Mouse (Mus musculus): ENCODE results near the gene Lrrc17.
"Not testable (repeated sequence)": the region's sequence is repeated elsewhere in the genome, so short reads cannot be mapped to it uniquely, and the experiment has no call there.

The Lrrc17 gene

GRCm38 (mm10) chr5:21532921-21533320 lies 10.4 kb upstream of the Lrrc17 start:
- no peak for DNase-seq (ENCODE audit: low spot score in 2 of 2)

GRCm38 (mm10) chr5:21542226-21542625 lies 1.1 kb upstream of the Lrrc17 start:
- no peak for DNase-seq (ENCODE audit: low spot score in 2 of 2)

DNA sequence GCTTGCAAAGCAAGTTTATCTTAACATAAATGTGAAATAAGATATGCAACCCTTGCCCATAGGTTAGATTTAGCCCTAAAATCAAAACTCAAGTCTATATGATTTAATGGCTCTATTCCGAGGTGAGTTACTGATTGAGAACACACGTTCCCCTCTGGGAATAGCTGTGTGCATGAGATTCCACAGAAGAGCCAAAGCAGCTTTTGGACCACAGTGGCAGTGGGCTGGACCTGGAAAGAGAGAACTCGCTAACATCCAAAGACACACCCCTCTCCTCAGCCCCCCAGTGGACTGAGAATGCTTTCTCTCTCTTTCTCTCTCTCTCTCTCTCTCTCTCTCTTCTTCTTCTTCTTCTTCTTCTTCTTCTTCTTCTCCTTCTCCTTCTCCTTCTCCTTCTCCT lies 1.5 kb downstream of the Lrrc17 start:
- no peak for DNase-seq (ENCODE audit: low spot score in 2 of 2)

GRCm38 (mm10) chr5:21545227-21545626 lies 1.9 kb downstream of the Lrrc17 start:
- DNase-seq (ENCODE audit: low spot score in 2 of 2): no peak

- no peak for DNase-seq (ENCODE audit: low spot score in 2 of 2)
These were observed 2.4 kb downstream of the Lrrc17 start for GRCm38 (mm10) chr5:21545786-21546185.

DNA sequence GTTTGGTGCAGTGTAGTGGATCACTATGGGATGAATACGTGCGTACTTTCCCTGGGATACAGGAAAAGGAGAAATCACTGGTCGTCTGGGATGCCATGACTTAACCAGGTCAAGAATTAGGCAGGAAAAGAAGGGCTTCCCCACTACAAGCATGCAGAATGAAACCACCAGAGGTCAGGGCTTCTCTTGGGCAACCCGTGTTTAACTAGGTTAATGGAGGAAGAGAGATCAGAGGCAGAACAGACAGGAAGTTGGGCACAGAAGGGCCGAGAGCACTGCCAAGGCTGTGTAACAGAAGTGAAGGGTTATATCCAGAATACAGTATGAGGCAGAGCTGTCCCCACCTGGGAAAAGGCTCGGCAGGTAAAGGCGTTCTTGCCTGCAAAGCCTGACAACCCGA lies 3.6 kb downstream of the Lrrc17 start:
- no peak for DNase-seq (ENCODE audit: low spot score in 2 of 2)

DNA sequence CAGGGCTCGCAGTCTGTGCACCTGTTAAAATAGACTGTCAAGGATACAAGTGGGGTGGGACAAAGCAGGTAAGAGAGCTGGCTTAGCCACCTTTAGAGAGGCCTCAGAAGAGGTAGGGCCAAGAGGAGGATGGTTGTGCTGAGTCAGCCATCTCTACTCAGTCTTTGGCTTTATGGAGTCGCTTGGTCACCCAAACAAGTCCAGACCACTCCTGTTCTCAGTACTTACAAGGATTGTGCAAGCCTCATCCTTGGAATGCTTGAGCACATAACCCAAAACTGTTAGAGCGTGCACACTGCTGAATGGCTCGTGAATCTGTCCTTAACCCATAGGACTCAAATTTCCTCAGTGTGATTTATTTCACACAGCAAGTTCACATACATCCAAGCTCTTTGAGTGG lies 10.3 kb downstream of the Lrrc17 start:
- DNase-seq (ENCODE audit: low spot score in 2 of 2): no peak

DNA sequence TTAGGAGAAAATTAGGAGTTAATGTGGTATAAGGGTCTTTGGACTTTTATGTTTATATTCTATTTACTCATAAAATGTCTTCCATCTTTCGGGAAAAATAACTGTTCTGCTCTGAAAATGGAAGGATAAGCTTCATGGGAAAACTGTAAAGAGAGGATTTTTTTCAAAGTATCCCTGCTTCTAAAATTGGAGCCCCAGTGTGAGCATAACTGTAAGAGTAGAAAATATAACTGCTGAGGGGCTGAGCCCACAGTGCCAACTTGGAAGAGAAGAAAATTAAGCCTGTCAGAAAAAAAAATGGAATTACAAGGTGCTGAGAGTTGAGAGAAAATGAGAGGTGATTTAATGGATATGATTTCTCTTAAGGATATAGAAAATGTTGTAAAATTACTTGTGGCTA lies 11.4 kb downstream of the Lrrc17 start:
- no peak for DNase-seq (ENCODE audit: low spot score in 2 of 2)

GRCm38 (mm10) chr5:21556502-21556901 lies 13.1 kb downstream of the Lrrc17 start:
- no peak for DNase-seq (ENCODE audit: low spot score in 2 of 2)

- no peak for DNase-seq (ENCODE audit: low spot score in 2 of 2)
These were observed 20.6 kb downstream of the Lrrc17 start for GRCm38 (mm10) chr5:21563936-21564335.

DNA sequence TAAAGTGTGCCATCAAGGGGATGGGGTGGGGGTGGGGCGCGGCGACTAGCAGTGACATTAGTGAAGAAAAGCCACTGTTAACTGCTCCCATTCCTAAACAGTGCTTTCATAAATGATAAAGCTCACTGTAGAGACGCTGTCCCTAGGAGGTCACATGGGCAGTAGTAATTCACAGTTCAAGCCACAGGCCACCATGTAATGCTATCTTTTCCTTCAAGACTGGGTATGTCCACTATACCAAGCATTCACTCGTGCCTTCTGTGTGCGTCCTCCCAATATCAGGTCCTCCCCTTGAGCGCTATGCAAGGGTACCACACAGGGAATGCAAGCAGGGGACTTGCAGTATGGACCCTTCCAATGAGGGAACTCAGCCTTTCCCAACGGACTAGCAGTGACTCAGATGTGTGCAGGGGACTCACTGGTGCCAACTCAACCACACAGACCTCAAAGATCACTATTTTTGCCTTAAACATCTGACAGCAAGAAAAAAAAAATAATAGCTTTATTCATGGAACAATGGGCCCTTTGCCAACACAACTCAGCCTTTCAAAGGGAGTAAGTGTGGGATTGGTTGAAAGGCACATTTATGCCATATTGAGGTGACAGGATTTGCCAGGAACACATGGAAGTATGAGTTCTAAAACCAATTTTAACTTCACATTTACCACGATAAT lies 22.2 kb downstream of the Lrrc17 start:
- no peak for DNase-seq (ENCODE audit: low spot score in 2 of 2)

- no peak for DNase-seq (ENCODE audit: low spot score in 2 of 2)
These were observed 24.4 kb downstream of the Lrrc17 start for GRCm38 (mm10) chr5:21567784-21568183.

DNA sequence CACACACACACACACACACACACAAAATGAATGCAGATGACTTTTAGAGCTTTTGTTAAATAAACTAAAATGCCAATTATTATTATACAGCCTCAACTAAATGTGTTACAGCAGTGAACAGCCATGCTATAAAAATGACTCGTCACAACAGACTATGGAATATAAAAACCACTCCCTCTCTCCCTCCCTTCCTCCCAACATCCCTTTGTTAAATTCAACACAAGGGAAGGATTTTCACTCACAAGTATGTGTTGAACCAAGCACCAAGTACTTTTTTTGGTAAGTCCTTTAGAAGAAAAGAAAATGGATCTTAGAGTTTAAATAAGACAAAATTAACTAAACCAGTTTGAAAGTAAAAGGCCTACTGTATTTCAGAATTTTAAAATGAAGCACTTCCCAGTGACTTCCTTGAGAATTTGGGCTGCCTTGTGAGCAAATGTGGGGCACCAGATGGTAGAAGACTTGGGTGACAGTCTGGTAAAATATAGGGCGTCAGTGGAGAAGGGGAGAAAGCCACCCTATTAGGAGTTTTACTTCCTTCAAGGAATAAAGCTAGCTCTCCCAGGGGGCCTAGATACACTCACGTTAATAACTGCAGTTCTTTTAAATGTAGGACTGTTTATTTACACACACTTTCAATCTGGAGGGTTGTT lies 29.5 kb downstream of the Lrrc17 start:
- DNase-seq (ENCODE audit: low spot score in 2 of 2): no peak

DNA sequence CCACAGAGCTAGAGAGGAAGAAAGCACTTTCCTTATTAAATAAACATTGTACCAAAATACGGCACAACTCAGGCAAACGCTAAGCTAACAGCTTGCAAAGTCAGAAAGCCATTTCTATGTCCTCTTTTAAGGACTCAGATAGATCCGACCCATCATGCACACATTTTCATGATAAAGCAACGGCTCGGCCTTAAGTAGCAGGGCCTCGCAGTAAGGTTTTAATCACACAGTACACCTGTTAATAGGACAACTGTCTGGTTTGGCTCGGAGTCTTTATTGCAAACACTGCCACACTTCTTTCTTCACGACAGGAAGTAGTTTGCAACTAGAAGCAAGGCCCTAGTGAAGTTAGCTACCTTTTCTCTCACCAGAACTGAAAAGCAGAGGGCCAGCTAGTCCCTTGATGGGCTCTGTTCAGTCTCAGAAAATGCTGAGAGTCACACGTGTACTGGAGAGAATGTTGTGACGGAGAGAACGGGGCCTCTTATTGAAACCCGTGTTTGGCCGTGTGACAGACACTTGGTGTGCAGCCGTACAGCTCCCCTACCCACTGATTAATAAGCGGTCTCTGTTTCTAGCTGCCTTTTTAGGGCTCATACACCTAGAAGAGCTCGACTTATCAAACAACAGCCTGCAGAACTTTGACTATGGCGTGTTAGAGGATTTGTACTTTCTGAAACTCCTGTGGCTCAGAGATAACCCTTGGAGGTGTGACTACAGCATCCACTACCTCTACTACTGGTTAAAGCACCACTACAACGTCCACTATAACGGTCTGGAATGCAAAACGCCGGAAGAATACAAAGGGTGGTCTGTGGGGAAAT lies 31.2 kb downstream of the Lrrc17 start:
- DNase-seq (ENCODE audit: low spot score in 2 of 2): no peak

DNA sequence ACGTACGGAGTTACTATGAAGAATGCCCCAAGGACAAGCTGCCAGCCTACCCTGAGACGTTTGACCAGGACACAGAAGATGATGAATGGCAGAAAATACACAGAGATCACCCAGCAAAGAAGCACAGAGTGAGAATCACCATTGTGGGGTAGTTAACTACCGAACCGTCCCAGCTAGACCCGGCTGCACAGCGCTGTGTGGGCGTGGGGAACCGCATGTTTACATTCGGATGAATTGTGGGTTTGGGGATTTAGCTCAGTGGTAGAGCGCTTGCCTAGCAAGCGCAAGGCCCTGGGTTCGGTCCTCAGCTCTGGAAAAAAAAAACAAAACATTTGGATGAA lies 31.8 kb downstream of the Lrrc17 start:
- DNase-seq (ENCODE audit: low spot score in 2 of 2): no peak

- DNase-seq (ENCODE audit: low spot score in 2 of 2): no peak
These were observed 34.8 kb downstream of the Lrrc17 start for GRCm38 (mm10) chr5:21578136-21578535.

- DNase-seq (ENCODE audit: low spot score in 2 of 2): no peak
These were observed 43.4 kb downstream of the Lrrc17 start for GRCm38 (mm10) chr5:21586763-21587162.

GRCm38 (mm10) chr5:21587683-21588082 lies 44.3 kb downstream of the Lrrc17 start:
- DNase-seq (ENCODE audit: low spot score in 2 of 2): no peak

- no peak for DNase-seq (ENCODE audit: low spot score in 2 of 2)
These were observed 44.9 kb downstream of the Lrrc17 start for GRCm38 (mm10) chr5:21588220-21588619.

- no peak for DNase-seq (ENCODE audit: low spot score in 2 of 2)
These were observed 48.7 kb downstream of the Lrrc17 start for GRCm38 (mm10) chr5:21592106-21592505.

DNA sequence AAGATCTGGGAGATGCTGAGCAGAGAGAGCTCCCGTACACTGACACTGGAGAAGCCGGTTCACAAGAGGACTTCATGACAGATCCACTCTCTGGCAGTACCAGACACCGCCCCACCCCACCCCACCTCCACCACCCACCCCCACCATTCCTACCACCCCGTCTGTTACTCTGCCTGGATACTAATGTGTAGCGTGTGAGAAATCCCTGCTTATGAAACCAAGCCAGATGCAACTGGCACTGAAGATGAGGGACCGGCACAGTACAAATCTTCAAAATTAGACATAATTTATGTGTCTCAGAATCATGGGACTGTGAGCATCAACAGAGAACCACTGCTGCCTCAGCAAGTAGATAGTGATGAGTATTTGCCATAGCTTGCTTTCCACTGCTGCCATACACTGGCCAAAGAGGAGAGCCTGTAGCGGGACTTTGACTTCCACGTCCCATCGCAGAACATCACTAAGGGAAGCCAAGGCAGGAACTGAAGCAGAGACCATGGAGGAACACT lies 49.9 kb downstream of the Lrrc17 start:
- no peak for DNase-seq (ENCODE audit: low spot score in 2 of 2)

DNA sequence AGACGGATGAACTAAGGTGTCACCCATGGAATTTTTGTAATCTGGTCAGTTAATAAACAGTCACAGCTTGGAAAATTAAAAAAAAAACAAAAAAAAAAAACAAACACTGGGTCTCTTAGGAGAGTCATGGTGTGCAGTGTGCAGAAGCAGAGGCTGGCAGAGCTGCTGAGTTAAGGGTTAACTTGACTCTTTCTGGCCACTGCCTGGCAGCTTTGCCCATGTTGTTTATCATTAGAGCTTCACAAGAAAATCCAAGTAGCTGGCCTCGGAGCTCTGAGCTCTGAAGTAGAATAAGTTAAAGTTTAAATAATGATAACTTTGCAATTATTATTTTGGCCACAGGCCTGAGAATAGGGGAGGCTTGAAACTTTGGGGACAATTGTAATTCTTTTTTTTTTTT lies 56.2 kb downstream of the Lrrc17 start:
- not testable (repeated sequence) for DNase-seq (ENCODE audit: low spot score in 2 of 2)

DNA sequence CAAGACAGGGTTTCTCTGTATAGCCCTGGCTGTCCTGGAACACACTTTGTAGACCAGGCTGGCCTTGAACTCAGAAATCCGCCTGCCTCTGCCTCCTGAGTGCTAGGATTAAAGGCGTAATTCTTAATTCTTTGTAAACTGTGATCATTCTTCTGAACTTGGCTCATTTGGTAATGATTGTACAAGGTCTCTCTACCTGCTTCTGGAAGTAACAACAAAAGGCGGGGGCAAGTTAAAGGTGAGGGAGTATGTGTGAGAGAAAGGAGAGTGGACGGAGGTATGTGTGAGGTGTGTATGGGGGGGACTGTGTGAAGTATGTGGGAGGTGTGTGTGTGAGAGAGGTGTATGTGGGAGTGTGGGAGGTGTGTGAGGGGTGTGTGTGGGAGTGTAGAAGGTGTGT lies 56.6 kb downstream of the Lrrc17 start:
- no peak for DNase-seq (ENCODE audit: low spot score in 2 of 2)

Data from frontal cortex, postnatal 14 days (tissue).